Mouse (Mus musculus) NIH3T3 (cell line): ENCODE data around the gene Mical2.

Experiments used
- DNase-seq: peaks from one replicate; pipeline ENCODE4 v3.0.0-alpha.2; 2012; ENCODE audit warnings: low read depth

Gene Mical2

DNA sequence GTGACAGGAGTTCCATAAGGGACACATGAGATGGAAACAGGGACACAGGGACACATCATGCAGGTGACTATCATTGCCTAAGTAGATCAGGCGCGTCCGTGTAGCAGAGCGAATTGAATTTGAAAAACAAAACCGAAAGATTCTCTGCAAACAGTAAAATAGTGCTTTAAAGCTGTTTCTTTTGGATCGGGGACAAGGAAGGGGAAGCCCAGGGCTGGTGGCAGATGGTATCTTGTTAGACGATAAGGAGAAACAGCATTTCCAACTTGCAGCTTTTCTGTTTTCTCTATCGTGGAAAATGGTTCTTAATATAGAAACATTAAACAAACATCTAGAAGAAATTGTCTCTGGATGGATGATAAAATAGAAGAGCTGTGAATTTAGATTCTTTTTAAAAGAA is 179.9 kb downstream of the Mical2 start:
- no peak for DNase-seq

DNA sequence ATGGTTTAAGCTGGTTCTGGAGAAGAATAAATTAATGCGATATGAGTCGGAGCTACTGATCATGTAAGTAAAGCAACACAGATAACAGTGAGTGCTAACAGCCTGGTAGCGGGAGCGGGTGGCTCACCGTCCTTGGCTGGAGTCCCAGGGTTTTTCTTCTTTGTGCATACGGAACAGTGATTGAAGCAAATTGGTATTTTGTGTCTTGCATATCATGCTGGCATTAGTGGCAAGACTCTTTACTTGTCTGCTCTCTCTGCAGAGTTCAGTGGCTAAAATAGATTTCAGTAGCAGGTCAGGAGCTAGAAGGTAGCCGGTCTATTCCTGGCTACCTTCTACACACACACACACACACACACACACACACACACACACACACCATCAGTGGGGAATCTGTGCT is 181.9 kb downstream of the Mical2 start:
- DNase-seq, result peak; percentile 75

DNA sequence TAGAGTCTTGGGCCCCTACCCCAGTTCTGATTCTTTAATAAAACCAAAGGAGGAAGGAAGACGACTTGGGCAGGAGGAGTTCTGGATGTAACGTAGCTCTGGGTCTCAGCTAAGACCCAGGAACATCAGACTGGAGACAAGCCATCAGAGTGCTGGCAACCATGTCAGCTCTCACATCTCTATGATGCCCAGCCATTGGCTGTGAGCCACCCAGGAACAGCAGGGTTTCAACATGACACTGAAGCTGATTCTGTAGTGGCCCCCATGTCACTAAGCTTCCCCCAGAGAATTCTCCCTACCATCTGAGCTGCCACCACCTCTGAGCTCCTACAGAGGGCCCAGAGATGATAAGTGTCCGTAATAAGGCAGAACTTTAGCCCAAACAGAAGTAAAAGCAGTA is 184.3 kb downstream of the Mical2 start:
- DNase-seq, result no peak

DNA sequence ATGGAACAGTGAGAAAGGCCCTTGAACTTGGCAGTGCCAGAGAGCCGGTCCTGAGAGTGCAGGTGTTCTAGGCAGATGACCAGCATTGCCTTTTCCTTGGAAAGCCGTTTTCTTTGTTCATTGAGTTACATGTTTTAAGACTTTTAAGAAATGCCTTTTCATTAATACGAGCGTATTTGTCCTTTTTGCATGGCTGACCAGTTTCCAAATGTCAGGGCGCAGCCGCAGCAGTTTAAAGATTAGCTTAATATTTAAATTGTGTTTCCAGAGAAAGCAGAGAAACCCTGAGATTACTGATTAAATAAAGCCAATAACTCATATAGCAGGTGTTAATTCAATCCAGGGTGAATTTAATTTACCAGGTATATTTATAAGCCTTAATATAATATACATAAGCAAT is 187.6 kb downstream of the Mical2 start:
- DNase-seq, result no peak

DNA sequence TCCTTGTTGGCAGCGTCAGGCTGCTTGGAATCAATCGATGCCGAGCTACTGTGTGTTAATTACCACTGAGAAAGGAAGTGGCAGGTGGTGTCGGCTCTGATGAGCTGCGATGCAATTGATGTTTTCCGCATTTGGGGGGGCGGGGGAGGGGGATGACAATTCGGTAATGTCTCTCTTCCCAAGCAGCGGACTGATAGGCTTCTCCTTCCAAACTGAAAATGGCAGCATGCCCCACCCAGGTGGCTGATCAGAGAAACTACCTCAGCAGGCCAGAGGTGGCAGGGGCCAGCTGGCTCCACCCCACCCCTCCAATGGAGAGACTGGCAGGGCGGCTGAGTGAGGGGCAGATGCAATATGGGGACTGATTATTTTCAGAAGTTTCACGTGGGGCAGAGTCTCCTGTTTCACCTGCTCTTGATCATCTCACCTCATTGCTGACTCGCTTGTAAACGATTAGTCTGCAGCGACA is 190.4 kb downstream of the Mical2 start:
- no peak for DNase-seq

DNA sequence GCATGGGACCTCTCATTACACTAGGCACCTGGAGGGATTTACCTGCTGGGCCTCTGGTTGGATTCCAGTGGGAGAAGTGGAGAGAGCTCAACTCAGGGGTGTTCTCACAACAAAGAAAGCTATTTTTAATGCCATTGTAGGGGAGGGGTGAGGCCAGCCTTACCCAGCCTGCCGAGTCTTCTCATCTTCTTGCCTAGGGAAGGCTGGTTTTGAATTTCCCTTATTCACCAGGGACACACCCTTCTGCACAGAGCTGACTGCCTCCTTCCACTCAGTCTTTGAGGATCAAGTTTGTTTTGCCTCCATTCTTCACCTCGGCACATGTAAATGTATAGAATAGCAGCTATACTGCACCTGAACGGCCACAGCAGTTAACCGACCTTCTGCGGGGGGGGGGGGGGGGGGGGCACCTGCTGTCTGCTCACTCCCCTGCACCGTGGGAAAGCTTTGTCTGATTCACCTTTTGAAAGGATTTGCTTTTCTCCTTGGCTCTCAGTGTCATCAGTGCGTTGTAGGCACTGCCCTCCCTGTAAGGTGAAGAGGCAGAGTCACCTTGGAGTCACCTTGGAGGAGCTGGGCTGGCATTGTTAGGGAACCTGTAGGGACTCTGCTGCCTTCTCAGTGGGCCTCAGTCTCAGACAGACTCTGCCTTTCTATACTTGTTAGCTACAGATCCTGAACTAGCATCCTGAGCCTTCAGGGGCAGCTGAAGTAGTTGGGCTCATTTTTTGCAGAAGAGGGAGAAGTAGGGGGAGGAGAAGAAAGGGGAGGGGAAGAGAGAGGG is 191.3 kb downstream of the Mical2 start:
- DNase-seq, result no peak

DNA sequence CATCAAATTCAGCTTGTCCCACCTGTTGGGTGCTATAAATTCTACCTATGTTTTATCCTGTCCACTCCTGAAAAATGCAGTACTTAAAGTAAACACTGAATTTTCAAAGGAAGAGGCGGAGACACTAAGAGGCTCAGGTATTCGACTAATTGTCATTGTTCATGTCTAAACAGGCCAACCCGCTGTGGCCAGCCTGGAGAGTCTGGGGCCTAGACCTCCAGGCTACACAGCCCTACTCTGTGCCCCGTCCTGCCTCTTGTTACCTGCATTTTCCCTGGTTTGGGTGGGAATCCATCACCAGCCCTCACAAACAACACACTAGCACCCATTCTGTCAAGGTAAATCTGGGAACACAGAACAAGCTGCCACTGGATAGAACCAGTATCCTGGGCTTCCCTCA is 191.9 kb downstream of the Mical2 start:
- no peak for DNase-seq

DNA sequence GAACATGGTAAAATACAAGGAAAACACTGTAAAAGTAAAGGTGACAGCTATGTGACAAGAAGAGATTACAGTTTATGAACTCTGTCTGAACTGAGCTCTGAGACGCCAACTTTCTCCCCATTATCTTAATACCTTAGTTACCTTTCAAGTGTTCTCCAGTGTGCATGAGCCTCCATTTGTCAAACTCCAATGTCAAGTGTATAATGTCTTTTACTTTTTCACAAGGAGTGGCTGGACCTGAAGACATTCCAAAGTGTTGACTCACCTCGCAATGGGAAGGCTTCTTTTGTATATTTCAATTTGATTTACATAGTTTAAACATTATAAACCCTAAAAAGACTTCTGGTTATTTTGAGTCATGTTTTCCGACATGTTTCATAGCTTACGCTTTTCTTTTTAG is 197.8 kb downstream of the Mical2 start:
- peak; percentile 35 for DNase-seq

DNA sequence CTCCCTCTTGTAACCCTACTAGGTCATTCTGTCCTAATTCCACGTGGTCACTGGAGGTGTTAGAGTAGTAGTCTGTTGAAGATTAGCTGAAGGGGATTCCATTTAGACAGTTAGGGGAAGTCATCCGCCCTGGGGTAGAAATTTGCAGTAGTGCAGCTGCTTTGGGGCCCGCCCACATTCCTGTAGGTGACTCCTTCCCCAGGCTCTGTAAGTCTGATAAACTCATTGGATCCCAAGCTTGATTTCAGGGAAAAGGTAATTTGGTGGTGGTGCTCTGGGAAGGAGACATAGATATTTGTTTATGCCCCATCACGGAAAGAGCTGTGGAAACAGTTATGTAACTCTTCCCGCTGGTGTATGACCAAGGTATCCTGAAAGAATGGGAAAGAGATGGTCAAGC is 201.2 kb downstream of the Mical2 start:
- peak; percentile 35 for DNase-seq

DNA sequence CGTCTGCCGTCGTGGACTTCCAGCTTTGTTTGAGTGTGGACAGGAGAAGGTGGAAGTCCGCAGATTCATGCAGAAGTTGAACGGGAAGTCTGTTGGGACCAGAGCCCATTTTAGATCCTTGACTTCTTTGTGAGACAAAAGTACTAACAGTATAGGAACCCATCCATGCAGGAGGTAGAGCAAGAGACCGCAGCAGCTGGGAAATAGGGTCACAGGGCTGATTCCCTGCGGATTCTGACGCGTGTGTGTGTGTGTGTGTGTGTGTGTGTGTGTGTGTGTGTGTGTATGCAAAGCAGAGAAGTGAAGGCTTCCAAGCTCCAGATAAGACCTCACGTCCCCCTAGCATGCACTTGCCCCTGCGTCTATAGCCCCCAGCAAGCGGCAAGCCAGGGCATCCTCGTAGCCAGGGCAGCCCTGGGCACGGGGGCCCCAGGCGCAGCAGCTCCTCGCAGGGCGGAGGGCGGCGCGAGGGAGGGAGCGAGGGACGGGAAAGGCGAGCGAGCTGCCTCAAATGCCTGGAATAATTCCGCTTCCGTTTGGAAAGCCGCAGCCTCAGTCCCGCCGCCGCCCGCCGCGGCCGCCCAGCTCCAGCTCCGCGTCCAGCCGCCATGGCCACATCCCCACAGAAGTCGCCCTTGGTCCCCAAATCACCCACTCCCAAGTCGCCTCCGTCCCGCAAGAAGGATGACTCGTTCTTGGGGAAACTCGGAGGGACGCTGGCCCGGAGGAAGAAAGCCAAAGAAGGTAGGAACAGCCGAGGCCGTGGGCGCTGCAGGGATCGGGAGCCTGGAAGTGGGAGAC is 201.9 kb downstream of the Mical2 start, which contains the start of gene Parva:
Gene Parva, plus strand, starts transcription at position 149 of the 801 bp plus-strand sequence.
- peak; percentile 88 for DNase-seq

DNA sequence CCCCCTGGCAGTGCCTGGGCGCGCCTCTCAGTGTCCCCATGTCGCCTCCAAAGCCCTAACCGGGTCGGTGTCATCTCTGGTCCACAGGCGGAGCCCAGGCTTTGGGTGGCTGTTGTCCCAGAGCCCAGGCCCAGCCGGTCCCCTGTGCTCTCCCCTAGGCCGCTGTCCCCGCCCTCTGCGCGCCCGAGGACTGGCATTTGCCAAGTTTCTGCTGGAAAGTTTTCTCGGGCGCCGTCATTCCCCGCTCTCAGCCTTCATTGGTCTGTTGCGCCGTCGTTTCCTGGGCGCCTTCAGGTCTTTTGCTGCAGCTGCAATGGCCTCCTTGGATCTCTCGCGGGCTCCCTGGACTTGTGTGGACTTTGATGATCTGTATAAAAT is 202.5 kb downstream of the Mical2 start:
- DNase-seq, result peak; percentile 94

DNA sequence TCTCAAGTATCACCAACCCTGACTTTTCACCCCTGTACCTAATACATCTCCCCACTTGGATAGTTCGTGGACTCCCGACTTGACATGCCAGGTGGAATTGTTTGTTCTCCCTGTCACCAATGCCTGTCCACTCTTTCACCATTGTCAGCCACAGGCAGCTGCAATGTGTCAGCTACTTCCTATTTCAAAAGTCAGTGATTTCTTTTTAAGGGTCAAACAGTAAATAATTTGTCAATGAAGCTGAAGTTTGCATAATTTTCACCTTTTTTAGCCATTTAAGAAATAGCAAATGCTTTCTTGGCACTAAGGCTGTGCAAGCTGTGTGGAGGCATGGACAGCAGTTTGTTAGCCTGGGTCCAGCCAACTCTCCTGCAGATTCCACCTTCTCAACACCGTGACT is 214.2 kb downstream of the Mical2 start:
- no peak for DNase-seq

DNA sequence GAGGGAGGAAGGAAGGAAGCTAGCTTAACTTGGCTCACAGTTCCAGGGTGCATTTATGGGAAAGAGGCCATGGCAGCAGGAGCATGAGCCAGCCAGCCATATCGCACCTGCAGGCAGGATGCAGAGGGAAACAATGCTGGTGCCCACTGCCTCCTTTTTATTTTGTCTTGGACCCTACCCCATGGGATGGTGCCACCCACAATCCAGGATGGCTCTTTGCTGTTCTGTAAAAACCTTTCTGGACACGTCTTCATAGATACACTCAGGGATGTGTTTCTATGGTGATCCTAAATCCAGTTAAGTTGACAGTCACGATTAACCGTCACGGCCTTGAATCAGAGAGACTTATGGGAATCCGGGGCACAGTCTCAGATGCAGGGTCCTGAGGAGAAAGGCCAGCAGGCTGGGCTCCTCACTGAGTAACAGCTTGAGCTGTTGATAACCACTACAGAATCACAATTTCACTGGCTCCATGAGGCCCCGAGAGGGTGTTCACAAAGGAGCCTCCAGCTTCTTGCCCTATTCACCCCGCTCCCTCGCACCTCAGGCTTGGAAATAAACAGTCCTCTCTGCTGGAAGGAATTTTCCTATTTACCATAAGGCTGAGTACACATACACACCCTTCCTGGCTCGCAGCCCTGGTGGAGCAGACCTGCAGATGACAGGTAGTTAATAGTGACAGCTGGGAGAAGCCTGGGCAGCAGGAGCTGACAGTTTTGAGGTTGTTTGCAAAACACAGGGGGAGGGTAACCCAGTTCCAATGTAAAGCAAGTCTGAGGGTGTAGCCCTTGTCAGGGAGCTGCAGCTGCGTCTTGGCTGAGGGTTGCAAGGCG is 218.7 kb downstream of the Mical2 start:
- no peak for DNase-seq

DNA sequence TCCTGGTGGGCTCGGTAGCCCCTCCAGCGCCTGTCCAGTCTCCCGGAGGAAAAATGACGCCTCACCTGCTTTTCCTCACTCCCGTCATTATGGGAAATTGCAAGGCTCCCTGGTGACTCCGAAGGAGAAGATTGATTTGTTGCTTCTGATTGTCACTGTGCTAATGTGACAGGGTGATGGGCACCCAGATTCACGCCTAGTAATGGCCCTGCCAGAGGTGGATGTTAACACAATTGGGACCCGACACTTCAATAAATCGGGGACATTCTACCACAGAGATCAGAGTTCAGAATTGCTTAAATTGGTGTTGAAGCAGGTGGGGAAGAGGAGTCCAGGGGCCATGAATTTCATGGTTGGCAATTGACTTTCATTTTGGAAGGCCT is 219.3 kb downstream of the Mical2 start:
- no peak for DNase-seq

DNA sequence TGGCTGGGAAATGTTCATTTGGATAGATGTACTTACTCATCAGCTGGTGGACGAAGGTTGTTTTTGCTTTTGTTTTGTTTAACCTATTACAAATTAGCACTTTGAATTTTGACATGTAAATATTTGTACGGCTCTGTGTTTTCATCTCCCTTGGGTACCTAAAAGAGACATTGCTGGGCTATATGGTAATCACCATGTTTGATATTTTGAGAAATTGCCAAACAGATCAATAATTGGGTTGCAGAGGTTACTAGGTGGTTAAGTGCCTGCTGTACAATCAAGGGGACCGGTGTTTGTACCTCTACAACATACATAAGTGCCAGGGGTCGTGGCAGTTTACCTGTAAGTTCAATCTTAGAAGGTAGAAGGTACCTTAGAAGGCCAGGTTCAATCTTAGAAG is 220.8 kb downstream of the Mical2 start:
- DNase-seq, result no peak

DNA sequence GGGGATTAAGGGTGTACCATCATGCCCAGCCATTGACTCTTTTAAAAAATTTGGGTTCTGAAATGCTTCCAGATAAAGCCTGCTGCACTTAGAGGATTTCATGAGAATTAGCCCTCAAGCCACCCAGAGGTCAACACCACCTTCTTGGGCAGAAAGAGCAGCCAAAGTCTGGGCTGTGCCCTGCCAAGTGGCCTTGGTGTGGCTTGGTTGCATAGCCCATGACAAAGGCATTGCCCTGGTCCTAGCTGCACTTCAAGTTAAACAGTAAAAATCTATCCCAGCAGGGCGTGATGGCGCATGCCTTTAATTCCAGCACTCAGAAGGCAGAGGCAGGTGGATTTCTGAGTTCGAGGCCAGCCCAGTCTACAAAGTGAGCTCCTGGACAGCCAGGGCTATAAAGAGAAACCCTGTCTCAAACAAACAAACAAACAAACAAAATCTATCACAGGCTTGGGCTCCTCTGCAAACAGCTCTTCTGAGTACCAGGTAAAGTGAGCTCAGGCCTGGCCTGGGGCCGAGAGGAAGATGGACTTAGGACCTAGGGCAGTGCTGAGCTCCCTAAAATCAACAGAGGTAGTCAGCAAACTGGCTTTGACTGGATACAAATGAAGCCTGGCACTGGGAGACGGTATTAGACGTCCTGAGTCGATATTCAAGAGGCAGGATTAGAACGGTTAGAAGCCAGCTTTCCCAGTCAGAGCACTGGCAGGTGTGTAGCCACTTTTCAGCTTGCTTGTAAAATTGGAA is 224.5 kb downstream of the Mical2 start:
- no peak for DNase-seq

DNA sequence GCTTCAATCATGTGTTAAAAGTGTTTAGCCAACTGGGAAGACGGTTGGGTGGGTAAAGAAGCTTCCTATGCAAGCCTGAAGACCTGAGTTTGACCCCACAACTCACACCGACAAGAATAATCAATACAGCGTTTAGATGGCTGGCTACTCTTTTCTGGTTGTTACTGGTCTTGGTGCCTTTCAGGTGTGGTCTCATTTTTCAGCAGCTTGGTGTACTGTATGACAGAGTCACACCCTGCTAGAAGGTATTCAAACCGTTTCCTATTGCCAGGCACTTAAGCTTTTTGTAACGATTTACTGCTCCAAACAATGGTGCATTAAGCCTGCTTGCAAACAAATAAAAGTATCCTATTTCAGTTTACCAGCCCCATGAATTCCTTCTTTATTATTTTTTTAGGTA is 226.8 kb downstream of the Mical2 start:
- DNase-seq, result no peak

DNA sequence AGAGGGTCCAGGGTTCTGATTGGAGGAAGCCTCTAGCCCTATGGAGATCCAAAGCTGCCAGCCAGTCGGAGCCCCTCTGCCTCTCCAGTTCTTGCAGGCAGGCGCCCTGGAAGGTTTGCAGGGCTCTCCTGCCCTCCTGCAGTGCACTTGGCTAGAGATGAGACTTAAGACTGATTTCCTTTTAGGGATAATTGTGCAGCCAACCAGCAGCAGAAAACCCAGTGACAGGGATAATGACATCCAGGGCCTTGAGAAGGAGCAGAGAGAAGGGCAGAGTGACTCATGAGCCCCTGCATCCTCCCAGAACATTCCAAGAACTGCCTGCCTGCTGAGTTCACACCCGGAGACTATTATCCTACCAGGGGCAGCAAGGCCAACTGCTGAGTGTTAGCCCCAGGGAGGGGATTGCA is 228.2 kb downstream of the Mical2 start:
- DNase-seq, result peak; percentile 82

DNA sequence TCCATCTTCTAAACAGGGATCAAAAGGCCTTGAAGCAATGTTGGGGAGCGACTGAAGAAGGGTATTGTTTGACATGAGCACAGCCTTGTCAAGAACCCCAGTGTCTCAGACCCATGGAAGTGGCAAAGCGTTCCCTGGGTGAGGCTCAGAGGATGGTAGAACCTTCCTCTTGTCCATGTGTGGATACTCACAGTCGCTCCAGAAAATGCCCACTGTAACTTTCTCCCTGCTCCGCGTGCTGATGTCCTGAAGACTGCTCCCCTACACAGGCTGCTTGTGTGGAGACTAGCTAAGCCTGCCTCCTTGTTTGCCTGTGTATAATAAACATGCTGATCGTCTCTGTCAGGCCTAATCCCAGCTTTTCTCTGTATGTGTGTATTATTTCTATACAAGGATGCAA is 228.7 kb downstream of the Mical2 start:
- DNase-seq, result no peak

DNA sequence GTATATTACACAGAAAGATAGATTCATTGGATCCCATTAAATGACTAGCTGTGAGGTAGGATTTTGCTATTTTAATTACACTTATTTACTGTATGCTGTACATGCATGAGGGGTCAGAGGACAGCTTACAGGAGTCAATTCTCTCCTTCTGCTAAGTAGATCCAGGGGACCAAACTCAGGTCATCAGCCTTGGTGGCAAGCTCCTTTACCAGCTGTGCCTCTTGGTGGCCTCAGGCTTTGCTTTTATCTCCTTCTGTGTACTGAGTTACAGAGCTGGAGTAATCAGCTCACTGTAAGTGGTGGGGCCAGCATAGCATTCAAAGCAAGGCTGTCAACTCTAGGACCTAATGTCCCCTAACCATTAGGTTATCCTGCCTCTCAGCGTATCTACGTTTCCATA is 229.3 kb downstream of the Mical2 start:
- DNase-seq, result no peak

DNA sequence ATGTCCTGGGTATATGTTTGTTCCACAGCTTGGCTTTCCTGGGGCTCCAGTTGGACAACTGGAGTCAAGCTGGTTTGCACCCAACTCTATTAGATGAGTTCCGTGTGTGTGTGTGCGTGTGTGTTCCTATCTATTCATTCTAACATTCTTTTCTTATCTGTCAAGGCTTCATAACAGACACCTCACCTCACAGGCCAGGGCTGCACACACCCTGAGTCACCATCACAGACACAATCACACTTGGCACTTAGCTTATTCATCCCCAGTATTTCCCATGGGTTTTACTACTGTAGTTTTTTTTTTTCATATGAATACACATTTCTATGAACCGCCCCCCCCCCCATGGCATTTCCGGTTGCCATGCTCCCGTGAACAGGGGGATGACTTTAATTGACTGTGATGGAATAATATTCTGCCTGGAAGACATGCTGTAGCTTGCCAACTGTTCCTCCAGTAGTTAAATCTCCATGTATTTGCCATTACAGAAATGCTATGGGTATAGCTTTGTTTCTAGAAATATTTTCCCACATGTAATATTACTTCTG is 230.0 kb downstream of the Mical2 start:
- DNase-seq, result peak; percentile 58
